Mouse (Mus musculus) limb, embryonic 10.5 days (tissue): ENCODE data around the gene Cc2d2a. TPM values are rescaled to one million over a fixed set of nuclear protein-coding genes. Genes with fewer than 3 reads are reported as not detected.

Experiments used
- polyA plus RNA-seq: library from polyadenylated mRNA; unstranded; fragments of >200 nt; fragmentation: Nextera tagmentation; extraction: Ambion mirVana; gene quantifications from 2 replicates; pipeline ENCODE4 v1.2.1, GENCODE M21; 2016

The Cc2d2a gene
- polyA plus RNA-seq, 1 experiment from 2014 or later, result 8.7 TPM

Other genes starting within 250 kb of the Cc2d2a start
- gene C1qtnf7, start 146.8 kb upstream of the Cc2d2a start, polyA plus RNA-seq, result 1.3 and 1.6 TPM in 2 replicates
- gene Bst1, start 156.5 kb downstream of the Cc2d2a start, polyA plus RNA-seq, result 0.05 and 0.21 TPM in 2 replicates
- gene Fbxl5, start 159.3 kb downstream of the Cc2d2a start, polyA plus RNA-seq, result 47.3 and 51.9 TPM in 2 replicates
- gene Cd38, start 206.2 kb downstream of the Cc2d2a start, polyA plus RNA-seq, result 8.6 and 10.7 TPM in 2 replicates